Mouse (Mus musculus): ENCODE results near the gene Cdh4.

DNA sequence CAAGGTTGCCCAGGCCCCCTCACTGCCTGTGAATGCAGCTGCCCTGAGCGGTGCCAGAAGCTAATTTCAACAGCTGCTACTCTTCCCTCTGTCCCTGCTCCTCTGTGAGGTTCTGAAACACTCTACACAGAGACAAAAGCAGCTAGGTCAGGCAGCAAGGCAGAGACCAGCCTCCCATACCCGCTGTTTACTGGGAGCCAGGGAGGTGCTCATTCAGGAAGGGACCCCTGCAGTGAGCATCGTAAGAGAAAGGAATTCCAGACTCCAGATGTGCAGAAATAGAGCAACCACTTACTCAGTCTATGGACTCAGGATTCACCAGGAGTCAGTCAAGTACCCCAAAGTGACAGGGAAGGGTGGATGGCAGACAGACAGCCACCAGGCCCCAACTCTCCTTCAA lies 278.1 kb downstream of the Cdh4 start:
- TF ChIP-seq CTCF (IDR thresholded peaks at IDR 0.05; ENCODE audit: control insufficient read depth, insufficient read depth, low read length) (no peak), POLR2A (IDR thresholded peaks at IDR 0.05; ENCODE audit: borderline replicate concordance, control insufficient read depth, low read depth, low read length) (no peak)
